Mouse (Mus musculus): Measurements from ENCODE around the gene Gm20820. TPM values are rescaled to one million over a fixed set of nuclear protein-coding genes. Genes with fewer than 3 reads are reported as not detected.
"Not testable (repeated sequence)": the region's sequence is repeated elsewhere in the genome, so short reads cannot be mapped to it uniquely, and the experiment has no call there.

Gene Gm20820
- polyA plus RNA-seq (2016; fragmentation: Nextera tagmentation; extraction: Ambion mirVana), result not detected in 2 replicates

GRCm38 (mm10) chrY:86061472-86061871, at the start of gene Gm20820:
Gene Gm20820 (plus strand): TSS chrY:86061772.
- H3K4me3 ChIP-seq; H3K4me1 ChIP-seq; H3K9me3 ChIP-seq; DNase-seq (ENCODE audit: low spot score); H3K27me3 ChIP-seq (ENCODE audit: insufficient read depth, poor library complexity, severe bottlenecking); H3K27ac ChIP-seq; H3K36me3 ChIP-seq: not testable (repeated sequence)
- no CpG with 5 or more reads among the region's 6 CpGs for WGBS
